Mouse (Mus musculus): ENCODE results near the gene Ptgs2. TPM values are rescaled to one million over a fixed set of nuclear protein-coding genes. Genes with fewer than 3 reads are reported as not detected.

Ptgs2 gene
- 0.08 TPM for polyA plus RNA-seq (2014; fragmentation: Illumina TruSeq; extraction: RNeasy Lipid Tissue Mini Kit (QIAGEN cat#74804); ENCODE audit: low read depth, low replicate concordance)

DNA sequence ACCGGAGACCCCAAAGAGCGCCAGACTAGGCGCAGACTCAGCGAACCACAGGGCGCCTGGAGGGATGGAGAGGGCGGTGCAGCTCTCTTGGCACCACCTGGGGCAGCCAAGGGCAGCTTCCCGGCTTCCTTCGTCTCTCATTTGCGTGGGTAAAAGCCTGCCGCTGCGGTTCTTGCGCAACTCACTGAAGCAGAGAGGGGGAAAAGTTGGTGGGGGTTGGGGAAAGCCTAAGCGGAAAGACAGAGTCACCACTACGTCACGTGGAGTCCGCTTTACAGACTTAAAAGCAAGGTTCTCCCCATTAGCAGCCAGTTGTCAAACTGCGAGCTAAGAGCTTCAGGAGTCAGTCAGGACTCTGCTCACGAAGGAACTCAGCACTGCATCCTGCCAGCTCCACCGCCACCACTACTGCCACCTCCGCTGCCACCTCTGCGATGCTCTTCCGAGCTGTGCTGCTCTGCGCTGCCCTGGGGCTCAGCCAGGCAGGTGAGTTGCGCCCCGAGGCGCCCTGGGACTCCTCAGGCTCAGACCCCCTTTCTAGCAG, at the start of gene Ptgs2:
Ptgs2 (plus strand) TSS at position 242 of the 544 bp plus-strand sequence.

Other genes starting within 250 kb of the Ptgs2 start
- 9.3 TPM for gene Pla2g4a, start 138.7 kb upstream of the Ptgs2 start, polyA plus RNA-seq (2014; fragmentation: Illumina TruSeq; extraction: RNeasy Lipid Tissue Mini Kit (QIAGEN cat#74804); ENCODE audit: low read depth, low replicate concordance)
- not detected for gene Pdc, start 219.4 kb downstream of the Ptgs2 start, polyA plus RNA-seq (2014; fragmentation: Illumina TruSeq; extraction: RNeasy Lipid Tissue Mini Kit (QIAGEN cat#74804); ENCODE audit: low read depth, low replicate concordance)